Mouse (Mus musculus): ENCODE results near the gene Clpb.

Gene Clpb

DNA sequence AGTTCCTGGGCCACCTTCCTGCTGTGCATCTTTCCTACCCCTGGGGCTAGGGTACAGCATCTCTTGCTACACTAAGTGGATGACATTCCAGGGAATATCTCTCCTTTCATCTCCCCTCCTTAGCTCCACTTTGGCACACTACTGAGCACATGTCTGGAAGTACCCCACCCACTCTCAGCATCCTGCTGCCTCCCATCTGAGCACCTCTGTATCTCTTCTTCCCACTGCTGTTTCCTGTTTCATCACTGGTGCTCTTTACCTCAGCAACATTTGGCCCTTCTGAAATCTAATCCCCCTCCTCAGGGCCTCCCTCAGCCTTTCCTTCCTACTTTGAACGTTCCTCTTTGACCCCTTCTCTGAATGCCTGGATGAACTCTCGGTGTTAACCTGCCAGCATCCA lies 63.5 kb downstream of the Clpb start:
- no peak for DNase-seq (ENCODE audit: low spot score in 2 of 2)

DNA sequence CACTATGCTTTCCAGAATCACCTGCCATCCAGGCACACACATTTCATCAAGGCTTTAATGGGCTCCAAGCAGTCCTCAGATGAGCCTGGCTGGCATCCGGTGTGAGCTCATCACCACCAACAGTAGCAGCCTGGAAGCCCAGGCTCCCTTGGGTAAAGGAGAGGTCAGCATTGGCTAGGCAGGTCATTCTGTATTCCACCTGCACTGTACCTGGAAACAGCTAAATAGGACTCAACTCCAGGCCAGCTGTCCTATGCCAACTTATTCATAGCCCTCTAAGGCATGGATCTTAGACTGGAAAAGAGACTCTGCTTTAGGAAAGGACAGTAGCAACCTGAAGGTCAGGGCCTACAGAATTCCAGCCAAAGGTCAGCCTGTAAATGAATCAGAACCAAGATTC lies 68.7 kb downstream of the Clpb start:
- no peak for DNase-seq (ENCODE audit: low spot score in 2 of 2)

DNA sequence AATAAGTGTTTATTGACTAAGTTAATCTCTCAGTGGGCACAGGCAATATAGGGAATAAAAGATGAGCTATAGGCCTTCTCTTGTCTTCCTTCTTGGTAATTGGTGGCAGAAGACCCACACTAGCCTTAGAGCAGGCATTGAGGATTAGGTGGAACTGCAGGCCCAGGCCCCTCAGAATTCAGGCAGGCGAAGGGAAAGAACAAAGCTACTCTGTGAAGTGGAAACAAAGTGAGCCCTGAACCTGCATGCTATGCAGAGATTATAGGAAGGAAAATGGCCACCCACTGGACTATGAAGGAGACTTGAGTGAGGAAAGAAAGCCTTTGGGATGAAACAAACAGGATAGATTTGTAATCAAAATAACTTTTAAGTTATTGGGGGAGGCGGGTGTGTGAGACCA lies 69.6 kb downstream of the Clpb start:
- no peak for DNase-seq (ENCODE audit: low spot score in 2 of 2)

- DNase-seq (ENCODE audit: low spot score in 2 of 2), result no peak
Observed at GRCm38 (mm10) chr7:101735297-101735696, 71.9 kb downstream of the Clpb start.

GRCm38 (mm10) chr7:101737735-101738134 lies 74.3 kb downstream of the Clpb start:
- DNase-seq (ENCODE audit: low spot score in 2 of 2), result no peak

- DNase-seq (ENCODE audit: low spot score in 2 of 2), result no peak
Observed at GRCm38 (mm10) chr7:101739602-101740001, 76.2 kb downstream of the Clpb start.

DNA sequence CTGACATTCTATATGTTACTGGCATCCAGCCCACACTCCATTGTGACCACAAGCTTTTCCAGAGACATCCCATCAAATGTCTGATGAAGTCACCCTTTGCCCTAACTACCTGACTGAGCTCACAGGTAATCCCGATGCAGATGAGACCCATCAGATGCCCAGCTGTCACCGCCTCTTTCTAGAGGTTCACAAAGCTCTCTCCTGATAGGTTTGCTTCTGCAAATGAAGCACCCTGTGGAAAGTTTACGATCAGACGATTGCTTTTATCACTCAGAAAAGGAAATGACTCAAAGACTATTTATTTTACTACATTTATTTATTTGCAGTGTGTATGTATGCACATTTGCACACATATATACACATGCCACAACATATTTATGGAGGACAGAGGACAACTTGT lies 80.1 kb downstream of the Clpb start:
- DNase-seq (ENCODE audit: low spot score in 2 of 2), result no peak

DNA sequence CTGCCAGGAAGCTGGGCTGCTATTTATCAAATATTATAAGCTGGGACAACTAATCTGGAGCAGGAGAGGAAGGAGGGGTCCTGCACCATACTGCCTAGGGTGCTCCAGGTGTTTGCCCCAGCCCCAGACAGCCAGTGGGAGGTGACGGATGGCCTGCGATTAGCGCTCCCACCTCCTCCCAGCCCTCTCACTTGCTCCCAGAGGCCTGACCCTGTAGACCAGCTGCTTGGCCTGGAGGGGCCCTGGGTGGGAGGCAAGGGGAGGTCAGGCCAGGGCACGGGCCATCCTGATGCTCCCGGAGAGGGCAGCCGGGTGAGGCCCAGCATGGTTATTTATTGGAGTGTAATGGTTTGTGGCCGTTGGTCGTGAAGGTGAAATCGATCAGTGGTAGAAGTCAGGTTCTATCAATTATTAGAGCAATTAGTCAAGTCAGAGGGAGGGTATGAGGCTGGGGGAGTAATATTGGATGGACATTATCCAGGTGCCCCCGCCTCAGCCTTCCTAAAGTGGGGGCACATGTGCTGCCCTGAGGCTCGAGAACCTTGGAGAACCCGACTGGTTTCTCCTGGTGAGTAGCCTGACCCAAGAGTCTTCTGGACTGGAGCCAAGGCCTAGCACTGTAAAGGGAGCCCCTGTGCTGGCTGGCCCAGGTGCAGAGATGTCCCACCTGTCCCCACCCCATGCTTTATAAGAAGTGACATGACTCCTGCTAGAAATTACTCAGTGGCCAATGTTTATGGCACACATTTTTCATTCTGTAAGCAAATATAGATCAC lies 83.3 kb downstream of the Clpb start:
- no peak for DNase-seq (ENCODE audit: low spot score in 2 of 2)

DNA sequence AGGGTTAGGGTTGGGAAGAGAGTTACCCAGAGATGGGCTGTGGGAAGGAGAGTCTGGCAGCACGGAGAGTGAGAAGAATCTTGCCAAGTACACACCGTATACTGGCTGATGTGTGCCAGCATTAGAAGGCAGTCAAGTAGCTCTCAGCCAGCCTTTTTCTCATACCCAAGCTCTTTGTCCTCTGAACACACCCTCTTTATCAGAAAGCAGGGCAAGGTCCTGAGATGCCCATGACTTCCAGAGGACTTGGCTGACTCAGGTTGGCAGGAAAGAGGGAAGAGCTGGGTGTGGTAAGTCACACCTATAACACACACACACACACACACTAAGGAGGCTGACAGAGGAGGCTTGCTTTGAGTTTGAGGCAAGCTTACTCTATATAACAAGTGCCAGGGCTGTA lies 86.8 kb downstream of the Clpb start:
- no peak for DNase-seq (ENCODE audit: low spot score in 2 of 2)

- no peak for DNase-seq (ENCODE audit: low spot score in 2 of 2)
Observed at GRCm38 (mm10) chr7:101752346-101752745, 88.9 kb downstream of the Clpb start.

DNA sequence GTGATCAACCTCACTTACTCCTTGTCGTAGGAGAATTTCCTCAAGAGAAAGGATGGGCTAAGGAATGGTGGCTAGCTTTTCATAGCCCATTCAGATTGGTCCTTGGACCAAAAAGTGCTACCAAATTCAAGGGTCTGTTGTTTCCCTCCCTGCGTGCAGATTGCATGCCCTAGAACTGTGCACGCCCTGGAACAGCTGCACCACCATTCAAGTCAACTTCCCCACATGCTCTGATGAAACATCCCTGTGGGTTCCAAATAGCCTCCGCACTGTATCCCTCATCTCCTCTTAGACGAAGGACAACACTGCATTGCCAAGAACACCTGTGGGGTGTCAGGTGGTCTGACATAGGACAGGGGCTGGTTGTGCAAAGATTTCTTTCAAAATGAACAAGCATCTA lies 90.1 kb downstream of the Clpb start:
- no peak for DNase-seq (ENCODE audit: low spot score in 2 of 2)

GRCm38 (mm10) chr7:101754416-101754815 lies 91.0 kb downstream of the Clpb start:
- no peak for DNase-seq (ENCODE audit: low spot score in 2 of 2)

- DNase-seq (ENCODE audit: low spot score in 2 of 2), result no peak
Observed at GRCm38 (mm10) chr7:101755301-101755700, 91.9 kb downstream of the Clpb start.

- DNase-seq (ENCODE audit: low spot score in 2 of 2), result no peak
Observed at GRCm38 (mm10) chr7:101761899-101762780, 98.7 kb downstream of the Clpb start.

DNA sequence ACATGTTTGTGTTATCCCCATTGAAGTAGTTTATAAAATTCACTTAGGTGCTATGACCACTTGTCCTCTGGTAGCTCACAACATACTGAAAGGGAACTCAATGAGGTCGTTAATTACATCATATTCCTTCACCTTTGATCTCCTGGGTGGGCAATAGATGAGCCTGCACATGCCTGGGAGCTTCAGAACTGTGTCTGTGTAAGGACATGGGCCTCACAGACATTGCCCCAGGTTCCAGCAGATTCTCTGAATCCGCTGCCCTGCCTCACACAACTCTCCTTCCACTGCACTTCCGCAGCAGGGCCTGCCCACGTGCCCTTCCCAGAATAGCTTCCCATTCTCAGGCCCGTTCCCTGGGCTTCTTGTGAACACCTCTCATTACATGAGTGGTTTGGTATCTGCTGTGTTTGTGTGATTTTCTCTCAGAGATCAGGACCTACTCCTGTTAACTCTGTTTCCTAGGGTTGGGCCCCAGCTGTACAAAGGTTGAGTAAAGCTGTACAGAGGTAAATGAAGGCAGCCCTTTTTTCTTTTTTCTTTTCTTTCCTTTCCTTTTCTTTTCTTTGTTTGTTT lies 104.0 kb downstream of the Clpb start:
- peak; percentile 7 to 32 for DNase-seq (ENCODE audit: low spot score in 2 of 2)

DNA sequence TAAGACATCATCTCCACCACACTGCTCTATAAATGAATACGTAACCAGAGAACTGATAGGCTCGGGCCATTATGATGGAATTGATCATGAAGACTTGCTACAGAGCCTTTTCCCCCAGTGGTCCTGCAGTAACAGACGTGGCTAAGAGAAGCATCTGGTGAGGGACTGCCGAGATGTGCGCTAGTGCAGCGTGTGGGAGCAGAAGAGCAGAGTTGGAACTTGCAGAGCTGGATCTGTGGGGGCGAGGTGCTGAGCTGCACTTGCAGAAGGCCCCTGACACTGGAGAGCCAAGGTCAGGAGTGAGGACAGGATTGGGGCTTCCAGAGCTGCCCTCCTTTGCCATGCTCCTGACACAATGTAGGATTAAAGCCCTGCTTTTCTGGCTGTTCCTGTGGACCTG lies 106.6 kb downstream of the Clpb start:
- no peak for DNase-seq (ENCODE audit: low spot score in 2 of 2)

DNA sequence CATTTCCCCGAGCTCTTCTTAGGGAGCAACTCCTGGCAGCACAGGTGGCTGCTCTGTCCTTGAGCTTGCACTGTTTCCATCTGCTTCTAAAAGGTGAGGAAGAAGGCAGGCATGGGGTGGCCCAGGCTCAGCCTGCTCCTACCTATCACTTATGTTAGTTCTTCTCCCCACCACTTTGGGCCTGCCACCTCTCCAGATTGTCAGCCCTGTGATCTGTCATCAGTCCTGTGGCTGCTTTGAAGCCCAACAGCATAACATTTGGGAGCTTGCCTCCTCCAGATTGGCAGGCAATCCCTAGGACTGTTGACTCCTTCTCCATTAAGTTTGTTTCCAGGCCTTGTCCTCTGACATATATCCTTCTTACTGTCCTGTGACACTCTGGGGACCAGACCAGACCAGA lies 108.2 kb downstream of the Clpb start:
- DNase-seq (ENCODE audit: low spot score in 2 of 2), result peak; percentile 12 to 13

GRCm38 (mm10) chr7:101772687-101773086 lies 109.3 kb downstream of the Clpb start:
- no peak for DNase-seq (ENCODE audit: low spot score in 2 of 2)

GRCm38 (mm10) chr7:101777053-101777452 lies 113.6 kb downstream of the Clpb start:
- no peak for DNase-seq (ENCODE audit: low spot score in 2 of 2)

DNA sequence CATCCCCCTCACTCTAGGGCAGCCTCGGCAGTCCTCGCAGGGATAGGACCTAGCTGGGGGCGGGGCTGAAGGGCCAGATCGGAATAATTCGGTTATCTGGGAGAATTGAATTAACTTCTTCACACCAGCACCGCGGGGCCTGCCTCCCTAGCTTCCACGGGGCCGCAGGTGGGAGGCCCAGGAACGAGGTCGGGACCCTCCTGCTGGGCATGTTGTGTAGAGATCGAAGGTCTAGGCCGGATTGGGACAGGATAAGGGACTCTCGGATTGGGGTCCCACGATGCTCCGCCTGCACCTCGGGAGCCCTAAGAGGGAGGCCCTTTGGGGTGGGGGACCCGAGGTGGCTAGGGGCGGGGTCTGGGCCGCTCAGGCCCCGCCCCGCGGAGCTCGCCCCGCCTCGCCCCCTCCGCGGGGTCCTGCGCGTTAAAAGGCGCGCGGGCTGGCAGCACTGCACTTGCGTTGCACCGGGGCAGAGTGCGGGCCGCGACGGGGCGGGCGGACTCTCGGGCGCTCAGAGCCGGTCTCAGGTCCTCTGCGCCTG lies 154.5 kb downstream of the Clpb start, which contains the start of gene Phox2a:
Phox2a (plus strand) TSS at position 453 of the 541 bp plus-strand sequence.
- DNase-seq (ENCODE audit: low spot score in 2 of 2), result no peak

DNA sequence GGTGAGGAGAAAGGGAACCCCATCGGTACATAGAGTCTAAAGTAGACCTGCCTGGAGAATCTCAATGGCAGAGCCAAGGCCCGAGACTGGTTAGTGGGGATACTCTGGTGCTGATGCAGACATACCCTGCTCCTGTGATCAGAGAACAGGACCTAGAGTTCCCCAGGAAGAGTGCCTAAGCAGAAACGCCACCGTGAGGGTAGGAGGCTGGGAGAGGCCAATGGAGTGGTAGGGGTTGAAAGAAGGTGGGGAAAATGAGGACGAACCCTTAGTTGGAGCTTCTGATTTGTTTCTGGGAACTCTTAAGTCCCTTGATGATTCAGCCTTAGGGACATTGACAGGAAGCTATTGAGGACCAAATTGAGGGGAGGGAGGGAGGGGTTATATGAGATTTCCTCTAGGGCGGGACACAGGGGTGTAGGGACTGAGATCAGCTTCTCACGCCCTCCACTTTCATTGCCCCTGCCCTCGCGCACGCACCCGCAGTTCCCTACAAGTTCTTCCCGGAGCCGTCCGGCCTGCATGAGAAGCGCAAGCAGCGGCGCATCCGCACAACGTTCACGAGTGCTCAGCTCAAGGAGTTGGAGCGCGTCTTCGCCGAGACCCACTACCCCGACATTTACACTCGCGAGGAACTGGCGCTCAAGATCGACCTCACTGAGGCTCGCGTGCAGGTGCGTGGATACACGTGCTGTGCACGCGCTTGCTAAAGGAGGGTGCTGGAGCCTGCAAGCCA lies 157.0 kb downstream of the Clpb start:
- DNase-seq (ENCODE audit: low spot score in 2 of 2), result no peak

Data from heart, adult 9 months (tissue).